Mouse (Mus musculus): ENCODE measurements around the gene Cant1.

The Cant1 gene

GRCm38 (mm10) chr11:118420261-118420660 is 1.4 kb upstream of the Cant1 start:
- TF ChIP-seq GATA4 (IDR thresholded peaks at IDR 0.05; ENCODE audit: insufficient replicate concordance, low read length) = no peak

GRCm38 (mm10) chr11:118418442-118418833 is 448 bp downstream of the Cant1 start:
- TF ChIP-seq GATA4 (IDR thresholded peaks at IDR 0.05; ENCODE audit: insufficient replicate concordance, low read length) = no peak

GRCm38 (mm10) chr11:118417496-118417895 is 1.4 kb downstream of the Cant1 start:
- no peak for TF ChIP-seq GATA4 (IDR thresholded peaks at IDR 0.05; ENCODE audit: insufficient replicate concordance, low read length)

- no peak for TF ChIP-seq GATA4 (IDR thresholded peaks at IDR 0.05; ENCODE audit: insufficient replicate concordance, low read length)
Observed at GRCm38 (mm10) chr11:118416046-118416445, 2.8 kb downstream of the Cant1 start.

GRCm38 (mm10) chr11:118415630-118416029 is 3.3 kb downstream of the Cant1 start:
- TF ChIP-seq GATA4 (IDR thresholded peaks at IDR 0.05; ENCODE audit: insufficient replicate concordance, low read length) = no peak

- TF ChIP-seq GATA4 (IDR thresholded peaks at IDR 0.05; ENCODE audit: insufficient replicate concordance, low read length) = no peak
Observed at GRCm38 (mm10) chr11:118414270-118414669, 4.6 kb downstream of the Cant1 start.

GRCm38 (mm10) chr11:118413055-118413454 is 5.8 kb downstream of the Cant1 start:
- TF ChIP-seq GATA4 (IDR thresholded peaks at IDR 0.05; ENCODE audit: insufficient replicate concordance, low read length) = no peak

- no peak for TF ChIP-seq GATA4 (IDR thresholded peaks at IDR 0.05; ENCODE audit: insufficient replicate concordance, low read length)
Observed at GRCm38 (mm10) chr11:118412601-118413000, 6.3 kb downstream of the Cant1 start.

- TF ChIP-seq GATA4 (IDR thresholded peaks at IDR 0.05; ENCODE audit: insufficient replicate concordance, low read length) = no peak
Observed at GRCm38 (mm10) chr11:118411271-118411670, 7.6 kb downstream of the Cant1 start.

GRCm38 (mm10) chr11:118410479-118410878 is 8.4 kb downstream of the Cant1 start:
- no peak for TF ChIP-seq GATA4 (IDR thresholded peaks at IDR 0.05; ENCODE audit: insufficient replicate concordance, low read length)

GRCm38 (mm10) chr11:118410073-118410444 is 8.8 kb downstream of the Cant1 start:
- TF ChIP-seq GATA4 (IDR thresholded peaks at IDR 0.05; ENCODE audit: insufficient replicate concordance, low read length) = no peak

GRCm38 (mm10) chr11:118409106-118410072 is 9.5 kb downstream of the Cant1 start:
- TF ChIP-seq GATA4 (IDR thresholded peaks at IDR 0.05; ENCODE audit: insufficient replicate concordance, low read length) = no peak

GRCm38 (mm10) chr11:118408051-118408740 is 10.7 kb downstream of the Cant1 start:
- TF ChIP-seq GATA4 (IDR thresholded peaks at IDR 0.05; ENCODE audit: insufficient replicate concordance, low read length) = no peak

- TF ChIP-seq GATA4 (IDR thresholded peaks at IDR 0.05; ENCODE audit: insufficient replicate concordance, low read length) = no peak
Observed at GRCm38 (mm10) chr11:118407318-118407910, 11.5 kb downstream of the Cant1 start.

- TF ChIP-seq GATA4 (IDR thresholded peaks at IDR 0.05; ENCODE audit: insufficient replicate concordance, low read length) = no peak
Observed at GRCm38 (mm10) chr11:118406521-118406920, 12.4 kb downstream of the Cant1 start.

- no peak for TF ChIP-seq GATA4 (IDR thresholded peaks at IDR 0.05; ENCODE audit: insufficient replicate concordance, low read length)
Observed at GRCm38 (mm10) chr11:118405311-118405710, 13.6 kb downstream of the Cant1 start.

Data from liver, adult (tissue).